Comparison of ENCODE assay signal across 9 mouse cellular contexts in the genomic region with DNA sequence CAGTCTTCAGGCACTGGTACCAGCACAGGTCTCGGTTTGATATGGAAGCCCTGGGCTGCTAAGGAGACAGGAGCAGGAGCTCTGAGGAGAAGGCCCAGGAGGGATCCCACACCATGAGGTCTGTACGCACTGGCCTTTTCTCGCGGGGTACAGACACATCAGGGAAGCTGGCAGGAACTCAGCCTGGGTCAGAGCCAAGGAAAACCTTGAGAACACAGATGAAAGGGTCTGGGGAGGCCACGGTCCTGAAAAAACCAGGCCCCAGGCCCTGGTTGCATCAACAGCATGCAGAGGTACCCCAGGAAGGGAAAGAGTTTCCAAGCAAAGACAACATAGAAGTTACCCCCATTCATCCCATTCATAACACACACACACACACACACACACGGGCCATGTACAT.
DNase-seq lines count a peak whose midpoint lies in the region; ATAC-seq lines count a peak whose summit lies in the region.
"Had no signal": no experiment of that assay in that cellular context is flagged by ENCODE, and none has a peak within 500 bp of the region (broad histone marks: within the 10 kb centered on the region; RNA-seq: fewer than 3 reads in every experiment).

No protein-coding gene starts in this region.

- H3K36me3 ChIP-seq in kidney, embryonic 15.5 days: no peaks in the 10 kb centered on the region
- H3K36me3 ChIP-seq in embryonic facial prominence, embryonic 10.5 days (replicated peaks): no peaks in the 10 kb centered on the region
- no peaks in the 10 kb centered on the region for H3K36me3 ChIP-seq in hindbrain, embryonic 14.5 days (replicated peaks; ENCODE audit: control insufficient read depth, insufficient read depth)
- H3K36me3 ChIP-seq: G1E had no signal

- H3K4me1 ChIP-seq in kidney, embryonic 15.5 days: peaks cover 31% of the 10 kb centered on the region
- peaks cover 63% of the 10 kb centered on the region for H3K4me1 ChIP-seq in embryonic facial prominence, embryonic 10.5 days
- peaks cover 17% of the 10 kb centered on the region for H3K4me1 ChIP-seq in hindbrain, embryonic 14.5 days (replicated peaks; ENCODE audit: control insufficient read depth, insufficient read depth, low read length)

- H3K9ac ChIP-seq in kidney, embryonic 15.5 days: no peak overlapping the region
- 0 out of 2 replicates have a peak overlapping the region, but pooled peaks have one; percentile 24 for H3K9ac ChIP-seq in hindbrain, embryonic 14.5 days

- DNase-seq in kidney, adult 9 months: no peak
- DNase-seq in adrenal gland, adult 8-10 months: peak; percentile 39
- no peak for DNase-seq in embryonic facial prominence, embryonic 10.5 days (ENCODE audit: low spot score)
- DNase-seq in hindbrain, embryonic 14.5 days (ENCODE audit: low spot score): no peak
- no peak for DNase-seq in thymus, postnatal 25 days
- DNase-seq in layer of hippocampus, adult 9-10 months (ENCODE audit: low spot score): no peak

- H3K4me3 ChIP-seq in kidney, embryonic 15.5 days (replicated peaks): no peak overlapping the region
- H3K4me3 ChIP-seq in embryonic facial prominence, embryonic 10.5 days: peak overlapping the region; percentile 35; the same call in 1 of the 2 replicates
- no peak overlapping the region for H3K4me3 ChIP-seq in hindbrain, embryonic 14.5 days (replicated peaks; ENCODE audit: low read length)

- no peaks in the 10 kb centered on the region for H3K27me3 ChIP-seq in kidney, embryonic 15.5 days
- no peaks in the 10 kb centered on the region for H3K27me3 ChIP-seq in embryonic facial prominence, embryonic 10.5 days (replicated peaks; ENCODE audit: low read depth, poor library complexity, severe bottlenecking)
- no peaks in the 10 kb centered on the region for H3K27me3 ChIP-seq in hindbrain, embryonic 14.5 days (ENCODE audit: control insufficient read depth, insufficient read depth, low read length)

- H3K4me2 ChIP-seq in kidney, embryonic 15.5 days: peak overlapping the region; percentile 43
- H3K4me2 ChIP-seq in hindbrain, embryonic 14.5 days (replicated peaks): no peak overlapping the region

- peak overlapping the region; percentile 68 for H3K27ac ChIP-seq in kidney, embryonic 15.5 days
- H3K27ac ChIP-seq in embryonic facial prominence, embryonic 10.5 days (replicated peaks): peak overlapping the region; percentile 85
- H3K27ac ChIP-seq in hindbrain, embryonic 14.5 days: peak overlapping the region; percentile 43; the same call in 1 of the 2 replicates

- WGBS in kidney, embryonic 15.5 days: 55% methylated on average over 6 of the region's 6 CpGs
- WGBS in embryonic facial prominence, embryonic 10.5 days: 73% methylated on average over 6 of the region's 6 CpGs
- 64% methylated on average over 6 of the region's 6 CpGs for WGBS in hindbrain, embryonic 14.5 days

- no peak for ATAC-seq in kidney, embryonic 15.5 days (replicated peaks; ENCODE audit: low FRiP score)
- no peak for ATAC-seq in hindbrain, embryonic 14.5 days (ENCODE audit: low FRiP score)
- ATAC-seq in cerebellum, adult (ENCODE audit: insufficient number of reproducible peaks, low FRiP score, low TSS enrichment): no peak

- H3K9me3 ChIP-seq in kidney, embryonic 15.5 days (replicated peaks): no peaks in the 10 kb centered on the region
- no peaks in the 10 kb centered on the region for H3K9me3 ChIP-seq in embryonic facial prominence, embryonic 10.5 days
- no peaks in the 10 kb centered on the region for H3K9me3 ChIP-seq in hindbrain, embryonic 14.5 days (ENCODE audit: control insufficient read depth, low read length)
- H3K9me3 ChIP-seq: G1E had no signal
